Mouse (Mus musculus): ENCODE measurements around the gene Rab21. TPM values are rescaled to one million over a fixed set of nuclear protein-coding genes. Genes with fewer than 3 reads are reported as not detected.

Gene Rab21
- polyA plus RNA-seq, 1 experiment from 2014 or later, result 19.8 TPM

DNA sequence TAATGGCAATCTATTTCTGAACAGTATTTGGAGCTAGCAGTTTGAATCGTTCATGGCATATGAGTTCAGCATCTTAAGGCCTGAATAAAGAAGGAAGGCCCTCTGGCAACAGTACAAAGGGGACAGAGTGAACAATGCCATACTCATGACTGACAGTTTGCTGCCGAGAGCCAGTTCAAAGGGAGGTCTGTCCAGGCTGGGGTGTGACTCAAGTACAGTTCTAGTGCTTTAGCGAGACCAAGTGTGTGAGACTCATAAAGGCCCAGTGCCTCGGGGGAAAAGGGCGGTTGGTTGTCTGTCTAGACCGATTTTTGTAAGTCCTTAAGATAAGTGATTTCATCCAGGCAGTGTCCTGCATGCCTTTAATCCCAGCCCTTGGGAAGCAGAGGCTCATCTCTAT lies 39.2 kb upstream of the Rab21 start:
- no peaks in the 10 kb centered on the region for H3K27me3 ChIP-seq (ENCODE audit: control insufficient read depth, insufficient read depth, low read length)
- H3K4me1 ChIP-seq (ENCODE audit: control insufficient read depth, insufficient read depth, low read length), result no peaks in the 10 kb centered on the region
- no peak overlapping the region for H3K27ac ChIP-seq (ENCODE audit: low read depth, low read length)
- ATAC-seq (ENCODE audit: insufficient read depth, low FRiP score, low TSS enrichment), result no peak
- H3K9ac ChIP-seq (ENCODE audit: low read length), result no peak overlapping the region
- H3K4me2 ChIP-seq (ENCODE audit: low read depth), result no peak overlapping the region
- WGBS, result 74% methylated on average over 6 of the region's 6 CpGs
- H3K36me3 ChIP-seq (ENCODE audit: control insufficient read depth, insufficient read depth, low read length), result no peaks in the 10 kb centered on the region
- no peak for DNase-seq (ENCODE audit: low spot score)
- H3K9me3 ChIP-seq (ENCODE audit: control insufficient read depth, low read length), result no peaks in the 10 kb centered on the region
- H3K4me3 ChIP-seq (ENCODE audit: low read depth, low read length), result no peak overlapping the region

DNA sequence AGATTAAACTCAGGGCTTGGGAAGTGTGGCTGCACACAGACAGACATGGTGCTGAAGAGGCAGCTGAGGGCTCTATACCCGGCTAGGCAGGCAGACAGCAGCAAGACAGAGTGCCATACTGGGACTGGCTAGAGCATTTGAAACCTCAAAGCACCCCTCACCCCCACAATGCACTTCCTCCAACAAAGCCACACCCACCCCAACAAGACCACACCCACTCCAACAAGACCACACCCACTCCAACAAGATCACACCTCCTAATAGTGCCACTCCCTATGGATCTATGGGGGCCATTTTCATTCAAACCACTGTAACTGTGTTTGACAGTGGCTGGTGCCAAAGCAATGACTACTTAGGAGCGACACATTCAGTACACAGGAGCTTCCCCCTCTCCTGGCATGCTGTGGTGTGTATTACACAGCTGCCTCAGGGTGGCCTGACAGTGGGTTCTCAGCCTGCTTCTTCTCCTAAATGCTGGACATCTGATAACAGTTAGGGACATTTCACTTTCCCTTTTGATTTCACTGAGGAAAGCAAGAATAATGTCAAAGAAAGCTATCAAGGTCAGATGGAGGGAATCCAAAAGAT lies 35.5 kb upstream of the Rab21 start:
- Histone ChIP-seq H3K36me3 (ENCODE audit: control insufficient read depth, insufficient read depth, low read length) (no peaks in the 10 kb centered on the region), H3K4me3 (ENCODE audit: low read depth, low read length) (no peak overlapping the region), H3K9ac (ENCODE audit: low read length) (no peak overlapping the region), H3K27ac (ENCODE audit: low read depth, low read length) (no peak overlapping the region), H3K9me3 (ENCODE audit: control insufficient read depth, low read length) (no peaks in the 10 kb centered on the region), H3K4me1 (ENCODE audit: control insufficient read depth, insufficient read depth, low read length) (no peaks in the 10 kb centered on the region), H3K4me2 (ENCODE audit: low read depth) (no peak overlapping the region), H3K27me3 (ENCODE audit: control insufficient read depth, insufficient read depth, low read length) (no peaks in the 10 kb centered on the region)
- DNase-seq (ENCODE audit: low spot score) (no peak), ATAC-seq (ENCODE audit: insufficient read depth, low FRiP score, low TSS enrichment) (no peak)
- 61% methylated on average over 2 of the region's 2 CpGs for WGBS

DNA sequence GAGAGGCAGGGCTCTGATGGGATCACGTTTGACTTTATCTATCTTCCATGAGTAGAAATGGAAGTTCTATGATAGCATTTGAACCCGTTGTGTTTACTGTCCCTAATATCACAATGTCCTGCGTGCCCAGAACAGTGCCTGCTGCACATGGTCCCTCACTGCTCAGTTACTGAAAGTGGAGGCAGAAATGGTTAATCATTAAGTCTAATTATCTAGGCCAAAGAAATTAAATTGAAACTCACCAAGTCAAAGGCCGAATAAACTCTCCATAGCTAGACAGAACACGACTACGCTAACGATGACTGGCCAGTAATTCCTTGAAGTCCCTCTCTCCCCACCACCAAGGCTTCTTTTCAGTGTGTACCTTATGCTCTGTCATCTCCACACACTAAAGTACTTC lies 34.1 kb upstream of the Rab21 start:
- no peaks in the 10 kb centered on the region for H3K27me3 ChIP-seq (ENCODE audit: control insufficient read depth, insufficient read depth, low read length)
- WGBS, result 88% methylated on average over 7 of the region's 7 CpGs
- ATAC-seq (ENCODE audit: insufficient read depth, low FRiP score, low TSS enrichment) (no peak), DNase-seq (ENCODE audit: low spot score) (no peak)
- no peak overlapping the region for H3K9ac ChIP-seq (ENCODE audit: low read length)
- H3K4me1 ChIP-seq (ENCODE audit: control insufficient read depth, insufficient read depth, low read length), result no peaks in the 10 kb centered on the region
- H3K36me3 ChIP-seq (ENCODE audit: control insufficient read depth, insufficient read depth, low read length), result peaks cover 3% of the 10 kb centered on the region; the same call in 1 of the 2 replicates
- no peaks in the 10 kb centered on the region for H3K9me3 ChIP-seq (ENCODE audit: control insufficient read depth, low read length)
- H3K27ac ChIP-seq (ENCODE audit: low read depth, low read length), result no peak overlapping the region
- no peak overlapping the region for H3K4me2 ChIP-seq (ENCODE audit: low read depth)
- no peak overlapping the region for H3K4me3 ChIP-seq (ENCODE audit: low read depth, low read length)

DNA sequence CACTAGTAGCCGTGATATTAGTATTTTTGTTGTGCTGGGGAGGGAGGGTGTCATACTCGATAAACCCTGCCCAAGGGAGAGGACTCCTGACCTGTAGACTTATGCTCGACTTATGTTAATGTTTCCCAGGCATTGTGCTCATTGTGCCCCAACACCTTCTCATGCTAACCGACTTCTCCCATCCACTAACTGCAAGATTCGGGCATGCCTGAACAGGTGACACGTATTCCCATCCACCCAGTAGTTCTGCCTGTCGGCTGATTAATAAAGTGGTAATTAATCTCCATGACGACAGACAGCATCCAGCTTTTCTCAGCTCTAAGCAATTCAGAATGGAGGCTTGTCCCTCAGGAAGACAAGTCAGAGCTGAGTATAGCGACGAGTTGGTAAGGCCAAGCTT lies 33.6 kb upstream of the Rab21 start:
- H3K9me3 ChIP-seq (ENCODE audit: control insufficient read depth, low read length), result no peaks in the 10 kb centered on the region
- 79% methylated on average over 10 of the region's 10 CpGs for WGBS
- peaks cover 3% of the 10 kb centered on the region; the same call in 1 of the 2 replicates for H3K36me3 ChIP-seq (ENCODE audit: control insufficient read depth, insufficient read depth, low read length)
- H3K4me1 ChIP-seq (ENCODE audit: control insufficient read depth, insufficient read depth, low read length), result no peaks in the 10 kb centered on the region
- DNase-seq (ENCODE audit: low spot score) (no peak), ATAC-seq (ENCODE audit: insufficient read depth, low FRiP score, low TSS enrichment) (no peak)
- H3K27ac ChIP-seq (ENCODE audit: low read depth, low read length), result no peak overlapping the region
- no peak overlapping the region for H3K9ac ChIP-seq (ENCODE audit: low read length)
- H3K27me3 ChIP-seq (ENCODE audit: control insufficient read depth, insufficient read depth, low read length), result no peaks in the 10 kb centered on the region
- H3K4me3 ChIP-seq (ENCODE audit: low read depth, low read length), result no peak overlapping the region
- no peak overlapping the region for H3K4me2 ChIP-seq (ENCODE audit: low read depth)

DNA sequence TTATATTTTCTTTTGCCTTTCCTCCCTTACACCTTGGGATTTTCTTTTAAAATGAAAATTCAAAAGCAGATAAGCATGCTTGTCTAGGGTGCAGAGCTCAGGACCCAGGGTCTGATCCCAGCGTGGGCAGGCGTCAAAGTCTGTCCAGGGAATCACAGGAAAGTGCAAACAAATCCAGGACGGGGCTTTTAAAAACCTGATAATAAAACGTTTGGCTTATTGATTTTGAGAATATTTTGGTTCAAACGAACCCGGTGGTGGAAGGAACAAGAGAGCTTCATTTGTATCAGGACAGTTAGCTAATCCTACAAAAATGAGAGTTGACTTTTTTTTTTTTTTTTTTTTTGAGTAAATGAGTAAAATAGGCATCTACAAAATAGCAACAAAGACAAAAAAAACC lies 32.7 kb upstream of the Rab21 start:
- no peak overlapping the region for H3K4me3 ChIP-seq (ENCODE audit: low read depth, low read length)
- no peak for ATAC-seq (ENCODE audit: insufficient read depth, low FRiP score, low TSS enrichment)
- H3K4me2 ChIP-seq (ENCODE audit: low read depth), result no peak overlapping the region
- H3K36me3 ChIP-seq (ENCODE audit: control insufficient read depth, insufficient read depth, low read length), result peaks cover 3% of the 10 kb centered on the region; the same call in 1 of the 2 replicates
- WGBS, result 82% methylated on average over 6 of the region's 6 CpGs
- H3K27me3 ChIP-seq (ENCODE audit: control insufficient read depth, insufficient read depth, low read length), result no peaks in the 10 kb centered on the region
- H3K9me3 ChIP-seq (ENCODE audit: control insufficient read depth, low read length), result no peaks in the 10 kb centered on the region
- H3K4me1 ChIP-seq (ENCODE audit: control insufficient read depth, insufficient read depth, low read length), result no peaks in the 10 kb centered on the region
- no peak overlapping the region for H3K9ac ChIP-seq (ENCODE audit: low read length)
- DNase-seq (ENCODE audit: low spot score), result no peak
- H3K27ac ChIP-seq (ENCODE audit: low read depth, low read length), result no peak overlapping the region

DNA sequence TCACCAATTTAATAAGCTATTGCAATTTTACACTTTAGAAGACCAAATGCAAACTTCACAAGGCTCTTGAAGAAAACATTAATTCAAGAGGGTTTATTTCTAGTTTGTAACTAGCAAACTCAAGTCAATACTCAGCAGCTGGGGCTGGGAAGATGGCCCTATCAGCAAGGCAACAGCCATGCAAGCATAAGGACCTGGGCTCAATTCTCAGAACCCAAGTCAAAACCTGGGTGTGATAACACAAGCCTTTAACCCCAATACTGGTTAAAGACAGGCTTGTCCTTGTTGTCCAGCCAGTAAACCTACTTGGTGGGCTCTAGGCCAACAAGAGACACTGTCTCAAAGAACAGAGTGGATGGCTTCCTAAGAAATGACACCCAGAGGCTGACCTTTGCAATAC lies 31.1 kb upstream of the Rab21 start:
- H3K36me3 ChIP-seq (ENCODE audit: control insufficient read depth, insufficient read depth, low read length), result peaks cover 3% of the 10 kb centered on the region; the same call in 1 of the 2 replicates
- H3K9me3 ChIP-seq (ENCODE audit: control insufficient read depth, low read length), result no peaks in the 10 kb centered on the region
- no peaks in the 10 kb centered on the region for H3K27me3 ChIP-seq (ENCODE audit: control insufficient read depth, insufficient read depth, low read length)
- H3K4me3 ChIP-seq (ENCODE audit: low read depth, low read length), result no peak overlapping the region
- no peak for DNase-seq (ENCODE audit: low spot score)
- no peak overlapping the region for H3K9ac ChIP-seq (ENCODE audit: low read length)
- ATAC-seq (ENCODE audit: insufficient read depth, low FRiP score, low TSS enrichment), result no peak
- no peak overlapping the region for H3K27ac ChIP-seq (ENCODE audit: low read depth, low read length)
- no peak overlapping the region for H3K4me2 ChIP-seq (ENCODE audit: low read depth)
- no peaks in the 10 kb centered on the region for H3K4me1 ChIP-seq (ENCODE audit: control insufficient read depth, insufficient read depth, low read length)

DNA sequence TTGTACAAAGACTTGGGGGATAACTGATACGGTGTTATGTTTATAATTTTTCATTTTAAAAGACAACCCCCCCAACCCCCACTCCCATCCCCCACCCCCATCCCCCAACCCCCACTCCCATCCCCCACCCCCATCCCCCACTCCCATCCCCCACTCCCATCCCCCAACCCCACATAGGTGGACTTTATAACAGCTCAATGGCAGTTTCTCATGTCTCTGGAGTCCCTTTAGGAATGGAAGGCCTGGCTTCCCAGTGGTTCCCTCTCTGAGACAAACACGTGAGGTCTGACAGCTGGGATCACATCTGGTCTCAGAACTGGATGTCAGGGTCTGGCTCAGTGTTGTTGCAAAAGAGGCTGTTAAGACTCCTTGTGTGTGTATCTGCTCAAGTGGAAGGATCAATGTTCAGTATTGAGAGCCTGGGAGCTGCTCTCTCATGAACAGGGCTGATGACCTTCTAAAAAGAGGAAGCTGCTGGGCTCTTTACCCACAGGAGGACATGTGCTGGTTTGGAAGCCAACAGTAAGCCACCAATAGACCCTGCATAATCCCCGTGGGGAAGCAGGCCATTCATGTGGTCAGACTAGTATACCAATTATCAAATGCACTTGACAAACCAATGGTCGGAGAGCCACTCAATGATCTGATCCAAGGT lies 27.5 kb upstream of the Rab21 start:
- H3K27ac ChIP-seq (ENCODE audit: low read depth, low read length), result no peak overlapping the region
- peaks cover 3% of the 10 kb centered on the region for H3K36me3 ChIP-seq (ENCODE audit: control insufficient read depth, insufficient read depth, low read length)
- H3K4me2 ChIP-seq (ENCODE audit: low read depth), result no peak overlapping the region
- no peak overlapping the region for H3K9ac ChIP-seq (ENCODE audit: low read length)
- H3K9me3 ChIP-seq (ENCODE audit: control insufficient read depth, low read length), result no peaks in the 10 kb centered on the region
- no peak overlapping the region for H3K4me3 ChIP-seq (ENCODE audit: low read depth, low read length)
- no peaks in the 10 kb centered on the region for H3K27me3 ChIP-seq (ENCODE audit: control insufficient read depth, insufficient read depth, low read length)
- ATAC-seq (ENCODE audit: insufficient read depth, low FRiP score, low TSS enrichment) (no peak), DNase-seq (ENCODE audit: low spot score) (no peak)
- WGBS, result 88% methylated on average over 4 of the region's 4 CpGs
- no peaks in the 10 kb centered on the region for H3K4me1 ChIP-seq (ENCODE audit: control insufficient read depth, insufficient read depth, low read length)

DNA sequence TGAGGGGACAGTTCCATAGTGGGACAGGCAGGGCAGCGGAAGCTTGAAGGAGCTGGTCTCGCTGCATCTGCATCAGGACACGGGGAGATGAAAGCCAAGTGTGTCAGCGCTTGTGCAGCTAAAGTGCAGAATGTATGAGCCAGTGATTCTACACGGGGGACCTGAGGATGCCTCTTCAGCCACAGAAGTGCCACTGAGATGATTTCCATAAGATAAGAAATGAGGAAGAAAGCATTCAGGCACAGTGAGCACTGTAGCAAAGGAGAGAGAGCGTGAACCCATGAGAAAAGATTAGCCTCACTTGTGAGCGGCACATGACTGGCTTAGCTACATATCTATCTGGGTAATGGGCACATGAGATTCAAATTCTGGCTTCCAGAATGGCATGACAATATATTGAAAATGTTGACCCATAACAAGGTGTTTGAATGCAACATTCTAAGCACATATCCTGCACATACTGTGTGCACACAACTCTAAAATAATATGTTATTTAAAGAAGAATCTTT lies 24.5 kb upstream of the Rab21 start:
- Histone ChIP-seq H3K4me3 (ENCODE audit: low read depth, low read length) (no peak overlapping the region), H3K27me3 (ENCODE audit: control insufficient read depth, insufficient read depth, low read length) (no peaks in the 10 kb centered on the region), H3K9me3 (ENCODE audit: control insufficient read depth, low read length) (no peaks in the 10 kb centered on the region), H3K4me2 (ENCODE audit: low read depth) (no peak overlapping the region), H3K9ac (ENCODE audit: low read length) (no peak overlapping the region), H3K27ac (ENCODE audit: low read depth, low read length) (no peak overlapping the region), H3K4me1 (ENCODE audit: control insufficient read depth, insufficient read depth, low read length) (no peaks in the 10 kb centered on the region), H3K36me3 (ENCODE audit: control insufficient read depth, insufficient read depth, low read length) (no peaks in the 10 kb centered on the region; the same call in 1 of the 2 replicates)
- ATAC-seq (ENCODE audit: insufficient read depth, low FRiP score, low TSS enrichment) (no peak), DNase-seq (ENCODE audit: low spot score) (no peak)
- WGBS, result 95% methylated on average over 7 of the region's 7 CpGs

DNA sequence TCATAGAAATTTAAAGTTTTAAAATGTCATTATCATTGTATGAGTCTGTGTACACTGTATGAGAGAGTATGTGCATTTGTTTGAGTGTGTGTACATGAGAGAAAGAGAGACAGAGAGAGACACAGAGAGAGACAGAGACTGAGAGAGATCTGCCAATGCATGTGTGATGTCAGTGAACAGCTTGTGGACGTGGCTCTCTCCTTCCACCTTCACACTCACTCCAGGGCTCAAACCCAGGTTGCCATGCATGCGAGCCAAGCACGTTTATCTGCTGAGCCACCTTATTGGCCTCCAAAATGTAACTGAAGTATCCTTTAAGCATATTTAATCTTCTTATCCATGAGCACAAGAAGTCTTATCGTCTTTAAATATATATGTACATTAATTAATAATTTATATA lies 21.5 kb upstream of the Rab21 start:
- ATAC-seq (ENCODE audit: insufficient read depth, low FRiP score, low TSS enrichment), result no peak

More for the DNA sequence above, 21.5 kb upstream of the Rab21 start:
- 89% methylated on average over 4 of the region's 4 CpGs for WGBS
- no peak overlapping the region for H3K4me3 ChIP-seq (ENCODE audit: low read depth, low read length)
- H3K4me1 ChIP-seq (ENCODE audit: control insufficient read depth, insufficient read depth, low read length), result no peaks in the 10 kb centered on the region
- no peak overlapping the region for H3K9ac ChIP-seq (ENCODE audit: low read length)
- no peaks in the 10 kb centered on the region for H3K27me3 ChIP-seq (ENCODE audit: control insufficient read depth, insufficient read depth, low read length)
- DNase-seq (ENCODE audit: low spot score), result no peak
- no peak overlapping the region for H3K27ac ChIP-seq (ENCODE audit: low read depth, low read length)
- no peaks in the 10 kb centered on the region; the same call in 1 of the 2 replicates for H3K36me3 ChIP-seq (ENCODE audit: control insufficient read depth, insufficient read depth, low read length)
- no peak overlapping the region for H3K4me2 ChIP-seq (ENCODE audit: low read depth)
- no peaks in the 10 kb centered on the region for H3K9me3 ChIP-seq (ENCODE audit: control insufficient read depth, low read length)
